Mouse (Mus musculus) liver, embryonic 13.5 days (tissue): ENCODE data around the gene Kcnab2. TPM values are rescaled to one million over a fixed set of nuclear protein-coding genes. Genes with fewer than 3 reads are reported as not detected.

Source experiments
- ATAC-seq: fragments of 200-750 bp; cut with Nextera tagmentation; 2 replicates; pipeline ENCODE4 v1.8.0; 2017; ENCODE audit warnings: low read depth, mild to moderate bottlenecking, moderate number of reproducible peaks, moderate library complexity
- DNase-seq: peaks from one replicate; pipeline ENCODE4 v3.0.0; 2022
- H3K27ac ChIP-seq: fragments of 300-500 bp; sonication (generic); 2 replicates; pipeline ENCODE4 v1.5.1; 2015; ENCODE audit warnings: moderate library complexity, mild to moderate bottlenecking, inconsistent platforms
- H3K27me3 ChIP-seq: fragments of 300-500 bp; sonication (generic); 2 replicates; pipeline ENCODE4 v1.6.1; 2015; ENCODE audit warnings: mild to moderate bottlenecking, inconsistent platforms
- H3K36me3 ChIP-seq: fragments of 300-500 bp; sonication (generic); 2 replicates; pipeline ENCODE4 v1.6.1; 2015; ENCODE audit warnings: mild to moderate bottlenecking, inconsistent platforms
- H3K4me1 ChIP-seq: fragments of 300-500 bp; sonication (generic); replicated peaks from 2 replicates; pipeline ENCODE4 v1.6.1; 2015; ENCODE audit warnings: inconsistent platforms
- H3K4me2 ChIP-seq: fragments of 300-500 bp; sonication (generic); 2 replicates; pipeline ENCODE4 v1.6.1; 2015; ENCODE audit warnings: inconsistent platforms, mild to moderate bottlenecking, moderate library complexity
- H3K4me3 ChIP-seq: fragments of 300-500 bp; sonication (generic); replicated peaks from 2 replicates; pipeline ENCODE4 v1.5.1; 2015; ENCODE audit warnings: mild to moderate bottlenecking, inconsistent platforms
- H3K9ac ChIP-seq: fragments of 300-500 bp; sonication (generic); 2 replicates; pipeline ENCODE4 v1.6.1; 2015; ENCODE audit warnings: mild to moderate bottlenecking, inconsistent platforms
- H3K9me3 ChIP-seq: fragments of 300-500 bp; sonication (generic); replicated peaks from 2 replicates; pipeline ENCODE4 v1.6.1; 2016; ENCODE audit warnings: inconsistent platforms
- WGBS: fragments of 180-500 bp; shearing (Covaris S2); methylation state at CpG from one replicate; pipeline ENCODE4 v1.1.7; 2015; ENCODE audit not compliant: insufficient replicate concordance; 5-methylcytosine and 5-hydroxymethylcytosine counted together
- polyA plus RNA-seq: library from polyadenylated mRNA; unstranded; fragments of >200 nt; fragmentation: Nextera tagmentation; extraction: Ambion mirVana; gene quantifications from 2 replicates; pipeline ENCODE4 v1.2.1, GENCODE M21; 2015

Gene Kcnab2
- polyA plus RNA-seq, 1 experiment from 2014 or later = 8.3 TPM

GRCm38 (mm10) chr4:152345120-152345889 is 132.4 kb downstream of the Kcnab2 start:
- DNase-seq (no peak), ATAC-seq (peak; percentile 71)
- peaks cover 21% of the 10 kb centered on the region for H3K4me1 ChIP-seq
- H3K27ac ChIP-seq = no peak overlapping the region
- H3K9me3 ChIP-seq = no peaks in the 10 kb centered on the region
- H3K4me3 ChIP-seq = no peak overlapping the region
- 38% methylated on average over 7 of the region's 7 CpGs for WGBS
- H3K36me3 ChIP-seq = no peaks in the 10 kb centered on the region
- H3K27me3 ChIP-seq = peaks cover 70% of the 10 kb centered on the region
- no peak overlapping the region for H3K9ac ChIP-seq
- no peak overlapping the region for H3K4me2 ChIP-seq

- 15% methylated on average over 7 of the region's 7 CpGs for WGBS
- H3K27ac ChIP-seq = no peak overlapping the region
- H3K9ac ChIP-seq = no peak overlapping the region; the same call in 1 of the 2 replicates
- peaks cover 70% of the 10 kb centered on the region for H3K27me3 ChIP-seq
- ATAC-seq (peak; percentile 29), DNase-seq (no peak)
- H3K36me3 ChIP-seq = no peaks in the 10 kb centered on the region
- H3K4me2 ChIP-seq = no peak overlapping the region
- H3K9me3 ChIP-seq = no peaks in the 10 kb centered on the region
- no peak overlapping the region for H3K4me3 ChIP-seq
- H3K4me1 ChIP-seq = peaks cover 21% of the 10 kb centered on the region
These were observed 133.0 kb downstream of the Kcnab2 start for GRCm38 (mm10) chr4:152344651-152345050.

GRCm38 (mm10) chr4:152343296-152343695 is 134.4 kb downstream of the Kcnab2 start:
- H3K4me2 ChIP-seq = no peak overlapping the region
- no peak overlapping the region for H3K27ac ChIP-seq
- no peaks in the 10 kb centered on the region for H3K9me3 ChIP-seq
- no peak overlapping the region for H3K9ac ChIP-seq
- H3K4me1 ChIP-seq = peaks cover 31% of the 10 kb centered on the region
- no peak for DNase-seq
- H3K4me3 ChIP-seq = no peak overlapping the region
- WGBS = 9% methylated on average over 5 of the region's 5 CpGs
- H3K36me3 ChIP-seq = no peaks in the 10 kb centered on the region
- peaks cover 70% of the 10 kb centered on the region for H3K27me3 ChIP-seq
- ATAC-seq = no peak

Other genes starting within 250 kb of the Kcnab2 start
- gene Gpr153, start 203.6 kb downstream of the Kcnab2 start, polyA plus RNA-seq = 0.81 and 0.82 TPM in 2 replicates
- gene Hes3, start 186.2 kb downstream of the Kcnab2 start, polyA plus RNA-seq = not detected in 2 replicates
- 7.9 and 8.6 TPM in 2 replicates for gene Icmt, start 180.6 kb downstream of the Kcnab2 start, polyA plus RNA-seq
- gene Rnf207, start 158.9 kb downstream of the Kcnab2 start, polyA plus RNA-seq = 0.27 and 0.31 TPM in 2 replicates
- 353 and 381 TPM in 2 replicates for gene Rpl22, start 152.1 kb downstream of the Kcnab2 start, polyA plus RNA-seq
- gene Chd5, start 139.2 kb downstream of the Kcnab2 start, polyA plus RNA-seq = 0.21 and 0.52 TPM in 2 replicates
- 0.16 TPM in 2 replicates for gene Nphp4, start 1.2 kb downstream of the Kcnab2 start, polyA plus RNA-seq